Mouse (Mus musculus): ENCODE results near the gene Msantd3.

Gene Msantd3

GRCm38 (mm10) chr4:48554132-48554531 is 14.4 kb downstream of the Msantd3 start:
- no peak for DNase-seq (ENCODE audit: low spot score in 2 of 2)

- DNase-seq (ENCODE audit: low spot score in 2 of 2): peak; percentile 30 to 46
Measured at GRCm38 (mm10) chr4:48555729-48556128, 16.0 kb downstream of the Msantd3 start.

DNA sequence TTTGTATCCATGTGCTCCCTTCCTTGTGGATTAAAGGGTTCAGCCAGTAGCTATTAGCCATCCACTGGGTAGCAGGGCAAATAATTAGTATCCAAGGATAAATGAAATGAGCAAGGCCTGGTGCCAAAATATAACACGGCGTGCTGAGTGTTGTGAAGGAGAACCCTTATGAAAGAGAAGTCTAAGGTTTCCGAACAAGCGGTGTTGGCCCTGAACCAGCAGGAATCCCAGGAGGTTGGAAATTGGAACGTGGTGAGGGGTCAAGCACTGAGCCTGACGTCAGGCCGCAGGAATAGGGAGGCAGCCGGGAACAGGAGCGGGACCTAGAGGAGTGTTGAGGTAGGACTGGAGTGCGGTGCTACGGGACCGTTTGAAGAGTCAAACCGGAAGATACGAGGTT is 19.9 kb downstream of the Msantd3 start:
- DNase-seq (ENCODE audit: low spot score in 2 of 2): peak in 1 of 2 experiments; percentile 32

GRCm38 (mm10) chr4:48561824-48562223 is 22.1 kb downstream of the Msantd3 start:
- DNase-seq (ENCODE audit: low spot score in 2 of 2): no peak

- no peak for DNase-seq (ENCODE audit: low spot score in 2 of 2)
Measured at GRCm38 (mm10) chr4:48564962-48565361, 25.2 kb downstream of the Msantd3 start.

GRCm38 (mm10) chr4:48576361-48576760 is 36.6 kb downstream of the Msantd3 start:
- no peak for DNase-seq (ENCODE audit: low spot score in 2 of 2)

GRCm38 (mm10) chr4:48577831-48578230 is 38.1 kb downstream of the Msantd3 start:
- DNase-seq (ENCODE audit: low spot score in 2 of 2): no peak

DNA sequence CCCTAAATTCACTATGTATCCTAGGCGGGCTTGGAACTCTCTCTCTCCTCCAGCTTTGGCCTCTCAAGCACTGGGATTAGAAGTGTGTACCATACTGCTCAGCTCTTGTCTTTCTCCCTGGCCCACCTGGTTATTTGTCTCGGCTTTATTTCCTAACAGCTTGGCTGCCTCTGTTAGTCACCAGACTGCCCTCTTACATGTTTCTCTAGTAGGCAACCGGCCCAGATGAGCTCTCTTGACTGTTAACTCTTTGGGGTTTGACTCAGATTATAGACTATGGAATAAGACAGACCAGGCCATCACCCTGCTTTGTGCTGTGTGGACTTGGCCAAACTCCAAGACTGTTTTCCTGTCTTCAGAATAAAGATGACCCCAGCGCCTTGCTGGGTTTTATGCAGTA is 38.7 kb downstream of the Msantd3 start:
- DNase-seq (ENCODE audit: low spot score in 2 of 2): peak in 1 of 2 experiments; percentile 13

- no peak for DNase-seq (ENCODE audit: low spot score in 2 of 2)
Measured at GRCm38 (mm10) chr4:48579475-48580110, 39.9 kb downstream of the Msantd3 start.

GRCm38 (mm10) chr4:48581201-48581600 is 41.5 kb downstream of the Msantd3 start:
- DNase-seq (ENCODE audit: low spot score in 2 of 2): no peak

- no peak for DNase-seq (ENCODE audit: low spot score in 2 of 2)
Measured at GRCm38 (mm10) chr4:48581993-48582392, 42.3 kb downstream of the Msantd3 start.

DNA sequence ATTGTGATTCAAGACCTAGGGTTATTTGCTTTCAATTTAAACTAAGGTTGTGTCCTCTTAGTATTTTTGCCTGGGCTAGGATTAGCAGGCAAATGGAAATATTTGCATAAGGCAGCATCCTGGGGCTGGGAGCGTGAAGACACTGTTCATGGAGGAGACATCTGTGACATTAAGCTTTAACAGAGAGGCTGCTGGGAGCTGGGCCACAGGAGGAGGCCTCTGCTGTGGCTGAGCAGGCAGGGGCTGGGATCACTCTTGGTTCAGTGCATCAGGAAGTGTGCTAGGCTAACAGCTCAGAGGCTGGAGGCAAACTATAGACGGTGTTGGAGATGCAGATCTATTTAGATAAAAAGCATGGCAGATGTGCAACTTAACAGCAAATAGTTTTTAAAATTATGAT is 43.2 kb downstream of the Msantd3 start:
- no peak for DNase-seq (ENCODE audit: low spot score in 2 of 2)

DNA sequence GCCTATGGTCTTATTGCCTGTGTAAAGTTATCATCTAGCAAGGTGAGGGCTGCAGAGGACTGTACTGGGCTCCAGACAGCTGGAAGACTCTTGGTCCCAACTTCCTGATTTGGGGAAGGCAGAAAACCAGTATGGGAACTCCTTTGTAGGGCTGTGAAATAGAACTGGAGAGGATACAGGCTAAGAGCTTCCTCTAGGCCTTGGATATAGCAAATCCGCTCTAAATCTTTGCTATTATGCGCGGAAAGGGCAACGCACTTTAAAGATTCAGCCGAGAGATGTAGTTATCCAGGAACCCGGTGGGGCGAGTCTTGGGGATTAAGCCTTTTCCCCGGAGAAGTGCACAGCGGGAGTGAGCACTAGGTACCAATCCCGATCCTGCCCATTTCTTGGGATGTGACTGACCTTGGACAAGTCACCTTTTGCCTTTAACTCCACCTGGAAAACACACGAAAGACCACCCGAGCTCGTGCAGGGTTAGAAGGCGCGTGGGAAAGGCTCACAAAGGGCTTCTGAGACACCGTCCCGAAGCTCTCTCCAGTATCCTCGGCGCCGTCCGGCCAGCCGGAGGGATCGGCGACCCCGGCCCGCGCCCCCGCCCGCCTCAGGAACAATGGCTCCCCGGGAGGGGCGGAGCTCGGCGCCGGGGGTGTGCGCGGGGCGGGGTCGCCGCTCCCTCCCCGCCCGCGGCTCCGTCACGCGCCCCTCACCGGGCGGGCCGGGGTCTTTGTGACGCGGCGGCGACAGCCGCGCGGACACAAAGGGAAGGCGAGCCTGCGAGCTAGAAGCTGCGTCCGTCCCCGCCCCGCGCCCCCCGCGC is 44.9 kb downstream of the Msantd3 start, which contains the start of gene Tmeff1:
Gene Tmeff1, plus strand, starts transcription at position 754 of the 820 bp plus-strand sequence.
- DNase-seq (ENCODE audit: low spot score in 2 of 2): peak in 1 of 2 experiments; percentile 9

GRCm38 (mm10) chr4:48585241-48586098 is 45.7 kb downstream of the Msantd3 start:
- DNase-seq (ENCODE audit: low spot score in 2 of 2): peak; percentile 36 to 40

- peak; percentile 12 to 23 for DNase-seq (ENCODE audit: low spot score in 2 of 2)
Measured at GRCm38 (mm10) chr4:48586099-48586821, 46.5 kb downstream of the Msantd3 start.

GRCm38 (mm10) chr4:48587526-48587925 is 47.8 kb downstream of the Msantd3 start:
- no peak for DNase-seq (ENCODE audit: low spot score in 2 of 2)

DNA sequence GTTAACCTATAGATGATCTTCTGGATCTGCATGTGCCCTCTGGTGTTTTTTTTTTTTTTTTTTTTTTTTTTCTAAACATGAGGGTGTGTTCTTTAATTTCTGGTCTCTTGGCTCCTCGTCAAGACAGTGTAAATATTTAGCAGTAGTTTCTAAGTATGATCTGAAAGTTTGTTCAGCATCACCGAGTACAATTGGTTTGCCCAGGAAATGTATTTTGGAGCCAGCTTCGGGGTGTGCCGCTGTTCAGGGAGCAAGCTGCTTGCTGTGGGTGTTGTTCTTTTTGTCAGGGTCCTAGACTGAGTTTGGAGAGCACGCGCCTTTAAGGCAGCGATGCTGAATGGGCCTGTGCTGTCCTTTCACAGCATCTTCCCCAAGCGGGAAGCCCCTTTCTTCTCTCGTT is 48.8 kb downstream of the Msantd3 start:
- DNase-seq (ENCODE audit: low spot score in 2 of 2): no peak

- DNase-seq (ENCODE audit: low spot score in 2 of 2): no peak
Measured at GRCm38 (mm10) chr4:48590862-48591261, 51.1 kb downstream of the Msantd3 start.

GRCm38 (mm10) chr4:48591390-48591789 is 51.7 kb downstream of the Msantd3 start:
- DNase-seq (ENCODE audit: low spot score in 2 of 2): no peak

DNA sequence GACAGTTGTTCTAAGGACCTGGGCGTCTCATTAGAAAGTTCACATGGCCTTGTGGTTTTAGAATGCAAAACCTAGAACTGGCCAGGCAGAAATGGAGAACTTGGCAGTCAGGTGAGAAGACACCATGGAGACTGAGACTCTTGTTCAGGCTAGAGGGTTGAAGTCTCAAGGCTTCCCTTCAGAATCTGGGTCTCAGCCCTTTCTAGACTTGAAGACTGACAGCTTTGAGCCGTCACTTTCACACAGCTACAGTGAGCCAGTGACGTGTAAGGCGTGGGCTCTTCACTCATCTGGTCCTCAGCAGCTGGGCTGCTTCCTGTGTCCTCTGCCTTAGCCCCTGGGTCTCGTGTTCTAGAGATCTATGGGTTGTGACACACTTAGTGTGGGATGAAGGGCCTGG is 52.6 kb downstream of the Msantd3 start:
- DNase-seq (ENCODE audit: low spot score in 2 of 2): no peak

DNA sequence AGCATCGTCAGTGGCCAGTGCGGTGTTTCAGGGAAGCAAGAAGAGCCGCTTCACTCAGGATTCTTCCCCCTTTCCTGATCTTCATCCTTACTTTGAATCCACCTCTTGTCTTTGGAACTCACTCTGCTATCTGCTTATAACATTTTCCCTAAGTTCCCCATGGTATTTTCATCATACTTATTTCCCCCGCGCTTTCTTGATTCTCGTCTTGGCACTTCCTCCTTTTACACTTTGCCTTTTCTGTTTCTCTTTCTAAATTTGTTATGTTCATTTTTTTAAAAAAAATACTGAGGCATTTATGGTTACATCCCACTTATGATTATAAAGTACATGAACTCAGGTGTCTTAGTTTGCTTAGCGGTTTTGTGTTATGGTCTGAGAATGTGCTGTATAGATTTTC is 53.1 kb downstream of the Msantd3 start:
- DNase-seq (ENCODE audit: low spot score in 2 of 2): no peak
